Mouse (Mus musculus): ENCODE data around the gene Gm9507. TPM values are rescaled to one million over a fixed set of nuclear protein-coding genes. Genes with fewer than 3 reads are reported as not detected.

Gene Gm9507
- not detected in 2 replicates for polyA plus RNA-seq (2011; ENCODE audit: insufficient read length, low read depth, missing spikeins)

DNA sequence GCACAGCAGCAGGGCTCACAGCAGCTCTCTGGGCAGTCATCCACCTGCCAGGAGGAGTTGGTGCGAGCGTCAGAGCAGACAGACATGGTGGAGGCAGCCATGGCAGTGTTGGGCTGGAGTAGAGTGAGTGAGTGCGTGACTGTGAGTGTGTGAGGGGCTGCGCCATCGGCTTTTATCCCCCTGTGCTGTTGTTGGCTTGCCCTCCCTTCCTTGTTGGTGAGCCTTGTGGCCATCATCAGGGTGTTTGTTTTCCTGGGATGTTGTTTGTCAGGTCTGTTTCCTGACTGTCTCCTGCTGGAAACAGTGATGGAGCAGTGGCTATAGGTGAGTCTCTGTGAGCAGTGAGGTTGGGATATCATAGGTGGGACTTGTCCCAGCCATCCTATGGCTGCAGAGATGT lies at the start of gene Gm9507:
Gene Gm9507 (minus strand): TSS at position 101 of the 400 bp plus-strand sequence.
- Histone ChIP-seq H3K27ac (ENCODE audit: insufficient read depth, low read length) (no peak within 1 kb of the TSS), H3K4me3 (ENCODE audit: insufficient read depth, low read length) (no peak within 1 kb of the TSS), H3K4me1 (ENCODE audit: control insufficient read depth, insufficient read depth, low read length) (no peaks in the 10 kb centered on the region)
- no peak for TF ChIP-seq CTCF (IDR thresholded peaks at IDR 0.05; ENCODE audit: borderline replicate concordance, insufficient read depth, low read length)
- TF ChIP-seq POLR2A (IDR thresholded peaks at IDR 0.05; ENCODE audit: low read depth, low read length) = no peak

DNA sequence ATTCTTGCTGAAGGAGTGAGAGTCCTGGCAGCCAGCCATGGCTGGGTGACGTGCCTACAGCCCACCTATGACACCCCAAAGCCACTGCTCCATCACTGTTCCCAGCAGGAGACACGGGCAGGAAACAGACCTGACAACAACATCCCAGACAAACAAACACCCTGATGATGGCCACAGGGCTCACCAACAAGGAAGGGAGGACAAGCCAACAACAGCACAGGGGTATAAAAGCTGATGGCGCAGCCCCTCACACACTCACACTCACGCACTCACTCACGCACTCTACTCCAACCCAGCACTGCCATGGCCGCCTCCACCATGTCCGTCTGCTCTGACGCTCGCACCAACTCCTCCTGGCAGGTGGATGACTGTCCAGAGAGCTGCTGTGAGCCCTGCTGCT lies 40.9 kb upstream of the Gm9507 start, which contains the start of gene Gm10318:
Gene Gm10318 (plus strand): TSS at position 301 of the 400 bp plus-strand sequence.
- Histone ChIP-seq H3K4me1 (ENCODE audit: control insufficient read depth, insufficient read depth, low read length) (no peaks in the 10 kb centered on the region), H3K27ac (ENCODE audit: insufficient read depth, low read length) (no peak within 1 kb of the TSS), H3K4me3 (ENCODE audit: insufficient read depth, low read length) (no peak within 1 kb of the TSS)
- TF ChIP-seq POLR2A (IDR thresholded peaks at IDR 0.05; ENCODE audit: low read depth, low read length) (no peak), CTCF (IDR thresholded peaks at IDR 0.05; ENCODE audit: borderline replicate concordance, insufficient read depth, low read length) (no peak)

DNA sequence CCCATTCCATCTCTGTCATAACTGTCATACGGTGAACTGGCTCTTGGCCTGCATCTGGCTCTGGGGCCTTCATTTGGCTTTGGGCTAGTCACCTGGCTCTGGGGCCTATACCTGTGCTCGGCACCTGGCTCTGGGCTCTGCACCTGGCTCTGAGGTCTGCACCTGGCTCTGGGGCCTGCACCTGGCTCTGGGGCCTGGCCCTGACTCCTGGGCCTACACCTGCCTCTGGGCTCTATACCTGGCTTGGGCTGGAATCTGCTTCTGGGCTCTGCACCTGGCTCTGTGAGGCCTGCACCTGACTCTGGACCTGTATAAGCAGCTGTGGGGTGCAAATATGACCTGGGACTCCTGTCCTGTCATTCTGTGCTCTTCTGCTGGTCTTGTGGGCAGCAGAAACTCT lies 35.9 kb upstream of the Gm9507 start:
- no peak overlapping the region for H3K27ac ChIP-seq (ENCODE audit: insufficient read depth, low read length)
- TF ChIP-seq POLR2A (IDR thresholded peaks at IDR 0.05; ENCODE audit: low read depth, low read length) (no peak), CTCF (IDR thresholded peaks at IDR 0.05; ENCODE audit: borderline replicate concordance, insufficient read depth, low read length) (no peak)
- no peaks in the 10 kb centered on the region for H3K4me1 ChIP-seq (ENCODE audit: control insufficient read depth, insufficient read depth, low read length)
- H3K4me3 ChIP-seq (ENCODE audit: insufficient read depth, low read length) = no peak overlapping the region

DNA sequence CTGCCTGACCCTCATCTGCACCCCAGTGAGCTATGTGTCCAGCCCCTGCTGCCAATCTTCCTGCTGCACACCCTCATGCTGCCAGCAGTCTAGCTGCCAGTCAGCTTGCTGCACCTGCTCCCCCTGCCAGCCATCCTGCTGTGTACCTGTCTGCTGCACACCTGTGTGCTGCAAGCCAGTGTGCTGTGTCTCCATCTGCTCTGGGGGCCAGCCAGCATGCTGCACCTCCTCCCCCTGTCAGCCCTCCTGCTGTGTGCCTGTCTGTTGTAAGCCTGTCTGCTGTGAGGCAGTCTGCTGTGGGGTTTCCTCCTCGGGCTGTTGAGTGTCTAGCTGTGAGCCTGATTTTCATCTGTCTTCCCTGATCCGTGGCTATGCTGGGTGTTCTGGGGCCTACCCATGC lies 35.3 kb upstream of the Gm9507 start:
- no peak overlapping the region for H3K27ac ChIP-seq (ENCODE audit: insufficient read depth, low read length)
- TF ChIP-seq CTCF (IDR thresholded peaks at IDR 0.05; ENCODE audit: borderline replicate concordance, insufficient read depth, low read length) (no peak), POLR2A (IDR thresholded peaks at IDR 0.05; ENCODE audit: low read depth, low read length) (no peak)
- no peak overlapping the region for H3K4me3 ChIP-seq (ENCODE audit: insufficient read depth, low read length)
- H3K4me1 ChIP-seq (ENCODE audit: control insufficient read depth, insufficient read depth, low read length) = no peaks in the 10 kb centered on the region

DNA sequence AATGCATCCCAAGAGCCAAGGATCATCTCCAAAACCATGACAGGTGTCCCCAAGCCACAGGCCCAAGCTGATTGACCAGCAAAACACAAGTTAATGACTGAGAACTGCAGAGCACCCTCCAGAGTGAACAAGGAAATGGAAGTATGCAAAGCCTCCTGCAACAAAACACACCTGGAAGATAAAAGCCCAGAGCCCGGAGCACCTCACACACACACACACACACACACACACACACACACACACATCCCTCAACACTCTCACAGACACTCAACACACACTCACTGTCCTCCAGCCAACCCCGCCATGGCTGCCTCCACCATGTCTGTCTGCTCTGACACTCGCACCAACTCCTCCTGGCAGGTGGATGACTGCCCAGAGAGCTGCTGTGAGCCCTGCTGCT lies 34.9 kb upstream of the Gm9507 start, which contains the start of gene Gm36176:
Gene Gm36176 (plus strand): TSS at position 301 of the 400 bp plus-strand sequence.
- H3K4me3 ChIP-seq (ENCODE audit: insufficient read depth, low read length) = no peak within 1 kb of the TSS
- H3K4me1 ChIP-seq (ENCODE audit: control insufficient read depth, insufficient read depth, low read length) = no peaks in the 10 kb centered on the region
- no peak for TF ChIP-seq POLR2A (IDR thresholded peaks at IDR 0.05; ENCODE audit: low read depth, low read length)
- no peak for TF ChIP-seq CTCF (IDR thresholded peaks at IDR 0.05; ENCODE audit: borderline replicate concordance, insufficient read depth, low read length)
- H3K27ac ChIP-seq (ENCODE audit: insufficient read depth, low read length) = no peak within 1 kb of the TSS

DNA sequence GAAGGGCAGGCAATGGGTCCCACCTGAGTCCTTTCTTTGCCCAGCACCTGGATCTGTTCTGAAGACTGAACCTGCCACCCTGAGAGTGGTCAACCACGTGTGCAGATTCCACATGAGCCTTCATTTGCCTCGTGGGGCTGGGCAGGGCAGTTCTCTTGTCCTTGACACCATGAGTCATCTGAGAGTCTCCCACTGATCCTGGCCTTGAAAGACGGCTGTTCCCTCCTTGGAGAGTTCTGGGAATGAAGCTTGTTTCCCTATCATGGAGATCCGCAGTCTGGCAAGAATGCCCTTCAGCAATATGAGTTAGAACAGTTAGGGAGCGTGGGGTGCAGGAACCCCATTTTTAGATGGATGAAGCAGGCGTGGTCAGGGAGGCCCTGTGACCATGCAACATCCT lies 27.4 kb upstream of the Gm9507 start:
- Histone ChIP-seq H3K4me3 (ENCODE audit: insufficient read depth, low read length) (no peak overlapping the region), H3K4me1 (ENCODE audit: control insufficient read depth, insufficient read depth, low read length) (no peaks in the 10 kb centered on the region), H3K27ac (ENCODE audit: insufficient read depth, low read length) (no peak overlapping the region)
- TF ChIP-seq CTCF (IDR thresholded peaks at IDR 0.05; ENCODE audit: borderline replicate concordance, insufficient read depth, low read length) = no peak
- no peak for TF ChIP-seq POLR2A (IDR thresholded peaks at IDR 0.05; ENCODE audit: low read depth, low read length)

DNA sequence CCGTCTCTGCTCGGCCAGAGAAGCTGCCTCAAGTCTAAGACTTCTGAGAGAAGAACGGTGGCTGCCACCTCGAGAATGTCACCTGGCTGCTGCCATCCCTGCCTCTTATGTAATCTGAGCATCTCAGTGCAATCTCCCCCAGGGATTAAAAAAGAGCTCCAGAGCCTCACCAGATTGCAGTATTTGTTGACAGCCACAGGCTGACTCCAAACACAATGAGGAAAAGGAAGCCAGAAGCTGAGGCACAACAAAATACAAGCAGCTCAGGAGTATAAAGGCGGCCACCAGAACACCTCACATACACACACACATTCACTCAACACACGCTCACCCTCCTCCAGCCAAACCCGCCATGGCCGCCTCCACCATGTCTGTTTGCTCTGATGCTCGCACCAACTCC lies 24.0 kb upstream of the Gm9507 start, which contains the start of gene Krtap10-10:
Gene Krtap10-10 (plus strand): TSS at position 301 of the 400 bp plus-strand sequence.
- Histone ChIP-seq H3K27ac (ENCODE audit: insufficient read depth, low read length) (no peak within 1 kb of the TSS), H3K4me3 (ENCODE audit: insufficient read depth, low read length) (no peak within 1 kb of the TSS), H3K4me1 (ENCODE audit: control insufficient read depth, insufficient read depth, low read length) (no peaks in the 10 kb centered on the region)
- TF ChIP-seq POLR2A (IDR thresholded peaks at IDR 0.05; ENCODE audit: low read depth, low read length) (no peak), CTCF (IDR thresholded peaks at IDR 0.05; ENCODE audit: borderline replicate concordance, insufficient read depth, low read length) (no peak)

DNA sequence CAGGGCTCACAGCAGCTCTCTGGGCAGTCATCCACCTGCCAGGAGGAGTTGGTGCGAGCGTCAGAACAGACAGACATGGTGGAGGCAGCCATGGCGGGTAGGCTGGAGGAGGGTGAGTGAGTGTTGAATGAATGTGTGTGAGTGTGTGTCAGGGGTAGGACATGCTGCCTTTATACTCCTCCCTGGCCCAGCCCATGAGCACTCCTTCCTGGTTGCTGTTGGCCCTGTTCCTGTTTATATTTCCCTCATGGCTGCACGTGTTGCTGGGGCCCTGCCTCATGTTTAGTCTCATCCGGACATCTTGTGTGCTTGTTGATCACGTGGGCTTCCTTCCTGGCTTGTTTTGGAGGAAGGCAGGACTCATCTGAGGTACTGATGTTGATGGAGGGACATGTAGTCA lies 15.3 kb upstream of the Gm9507 start, which contains the start of gene Krtap10-4:
Gene Krtap10-4 (minus strand): TSS at position 145 of the 400 bp plus-strand sequence.
- Histone ChIP-seq H3K4me1 (ENCODE audit: control insufficient read depth, insufficient read depth, low read length) (no peaks in the 10 kb centered on the region), H3K27ac (ENCODE audit: insufficient read depth, low read length) (no peak within 1 kb of the TSS), H3K4me3 (ENCODE audit: insufficient read depth, low read length) (no peak within 1 kb of the TSS)
- TF ChIP-seq CTCF (IDR thresholded peaks at IDR 0.05; ENCODE audit: borderline replicate concordance, insufficient read depth, low read length) = no peak
- TF ChIP-seq POLR2A (IDR thresholded peaks at IDR 0.05; ENCODE audit: low read depth, low read length) = no peak

DNA sequence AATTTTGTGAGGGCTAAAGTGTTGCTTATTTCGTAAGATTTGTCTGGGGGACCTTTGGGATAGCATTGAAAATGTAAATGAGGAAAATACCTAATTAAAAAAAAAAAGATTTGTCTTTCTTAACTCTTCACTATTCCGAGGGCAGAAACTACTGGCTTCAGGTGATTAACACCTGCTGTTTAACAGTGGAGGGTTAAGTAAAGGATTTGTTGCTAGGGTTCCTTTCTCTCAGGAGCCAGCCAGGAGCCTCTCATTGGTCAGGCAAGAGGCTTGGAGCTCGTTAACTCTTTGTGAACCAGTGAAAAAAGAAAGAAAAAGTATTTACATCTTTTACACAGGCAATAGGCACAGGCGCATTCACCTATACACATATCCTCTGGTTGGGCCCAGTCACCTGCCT lies 7.6 kb upstream of the Gm9507 start:
- Histone ChIP-seq H3K4me1 (ENCODE audit: control insufficient read depth, insufficient read depth, low read length) (no peaks in the 10 kb centered on the region), H3K4me3 (ENCODE audit: insufficient read depth, low read length) (no peak overlapping the region), H3K27ac (ENCODE audit: insufficient read depth, low read length) (no peak overlapping the region)
- TF ChIP-seq POLR2A (IDR thresholded peaks at IDR 0.05; ENCODE audit: low read depth, low read length) (no peak), CTCF (IDR thresholded peaks at IDR 0.05; ENCODE audit: borderline replicate concordance, insufficient read depth, low read length) (no peak)

DNA sequence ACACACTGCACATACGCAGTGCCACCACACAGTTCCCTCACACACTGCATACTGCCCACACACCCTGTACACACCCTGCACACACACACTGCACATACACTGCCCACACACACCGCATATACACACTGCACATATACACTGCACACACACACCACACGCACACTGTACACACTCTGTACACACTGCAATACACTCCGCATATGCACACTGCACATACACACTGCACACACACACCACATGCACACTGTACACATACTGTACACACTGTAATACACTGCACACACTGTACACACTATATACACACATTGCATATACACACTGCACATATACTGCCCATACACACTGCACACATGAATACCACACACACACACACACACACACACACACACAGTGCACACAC lies 6.9 kb upstream of the Gm9507 start:
- H3K4me3 ChIP-seq (ENCODE audit: insufficient read depth, low read length) = no peak overlapping the region
- TF ChIP-seq CTCF (IDR thresholded peaks at IDR 0.05; ENCODE audit: borderline replicate concordance, insufficient read depth, low read length) = no peak
- TF ChIP-seq POLR2A (IDR thresholded peaks at IDR 0.05; ENCODE audit: low read depth, low read length) = no peak
- no peak overlapping the region for H3K27ac ChIP-seq (ENCODE audit: insufficient read depth, low read length)
- no peaks in the 10 kb centered on the region for H3K4me1 ChIP-seq (ENCODE audit: control insufficient read depth, insufficient read depth, low read length)
